Mouse (Mus musculus) testis, adult 2 months (tissue): Measurements from ENCODE around the gene Nos1ap. TPM values are rescaled to one million over a fixed set of nuclear protein-coding genes. Genes with fewer than 3 reads are reported as not detected.

ENCODE experiments used
- H3K27ac ChIP-seq: fragments of 200-500 bp; 2 replicates; pipeline ENCODE4 v1.5.1; 2012; ENCODE audit warnings: low read depth, low read length; ENCODE audit not compliant: control insufficient read depth, insufficient read depth
- H3K27me3 ChIP-seq: fragments of 200-500 bp; 2 replicates; pipeline ENCODE4 v1.6.1; 2012; ENCODE audit warnings: mild to moderate bottlenecking, low read length, moderate library complexity; ENCODE audit not compliant: control insufficient read depth, insufficient read depth
- H3K36me3 ChIP-seq: fragments of 200-500 bp; 2 replicates; pipeline ENCODE4 v1.6.1; 2012; ENCODE audit warnings: mild to moderate bottlenecking, low read length; ENCODE audit not compliant: control insufficient read depth, insufficient read depth
- H3K4me1 ChIP-seq: fragments of 200-500 bp; 2 replicates; pipeline ENCODE4 v1.6.1; 2012; ENCODE audit warnings: low read length; ENCODE audit not compliant: control insufficient read depth, insufficient read depth
- H3K4me3 ChIP-seq: fragments of 200-500 bp; 2 replicates; pipeline ENCODE4 v1.5.1; 2012; ENCODE audit warnings: low read depth, mild to moderate bottlenecking, low read length, moderate library complexity, mixed read lengths; ENCODE audit not compliant: control insufficient read depth
- CTCF ChIP-seq: fragments of 200-500 bp; IDR thresholded peaks from 2 replicates; pipeline ENCODE4 v1.5.1; 2012; ENCODE audit warnings: low read depth, mild to moderate bottlenecking, inconsistent platforms, low read length, moderate library complexity; ENCODE audit not compliant: control insufficient read depth, insufficient read depth, insufficient replicate concordance
- POLR2A ChIP-seq: fragments of 200-500 bp; IDR thresholded peaks from 2 replicates; pipeline ENCODE4 v1.6.1; 2012; ENCODE audit warnings: low read depth, mild to moderate bottlenecking, inconsistent platforms, low read length, moderate library complexity; ENCODE audit not compliant: control insufficient read depth
- polyA plus RNA-seq: library from polyadenylated mRNA; depleted of rRNA; stranded (reverse); fragments of >200 nt; gene quantifications from 2 replicates; pipeline ENCODE4 v1.2.3, GENCODE M21; 2012

Nos1ap gene
- polyA plus RNA-seq, 1 experiment, result 2.1 TPM

GRCm38 (mm10) chr1:170466099-170467009, 123.3 kb downstream of the Nos1ap start:
- H3K27me3 ChIP-seq, result no peaks in the 10 kb centered on the region

GRCm38 (mm10) chr1:170462140-170462539, 127.5 kb downstream of the Nos1ap start:
- no peaks in the 10 kb centered on the region for H3K36me3 ChIP-seq
- no peaks in the 10 kb centered on the region for H3K27me3 ChIP-seq
- no peak overlapping the region for H3K27ac ChIP-seq
- no peaks in the 10 kb centered on the region for H3K4me1 ChIP-seq
- no peak overlapping the region for H3K4me3 ChIP-seq
- TF ChIP-seq POLR2A (no peak), CTCF (no peak)

More at GRCm38 (mm10) chr1:170466099-170467009, 123.3 kb downstream of the Nos1ap start:
- H3K27ac ChIP-seq, result 0 out of 2 replicates have a peak overlapping the region, but pooled peaks have one; percentile 36
- H3K4me3 ChIP-seq, result no peak overlapping the region
- TF ChIP-seq CTCF (no peak), POLR2A (no peak)
- no peaks in the 10 kb centered on the region for H3K36me3 ChIP-seq
- no peaks in the 10 kb centered on the region for H3K4me1 ChIP-seq

DNA sequence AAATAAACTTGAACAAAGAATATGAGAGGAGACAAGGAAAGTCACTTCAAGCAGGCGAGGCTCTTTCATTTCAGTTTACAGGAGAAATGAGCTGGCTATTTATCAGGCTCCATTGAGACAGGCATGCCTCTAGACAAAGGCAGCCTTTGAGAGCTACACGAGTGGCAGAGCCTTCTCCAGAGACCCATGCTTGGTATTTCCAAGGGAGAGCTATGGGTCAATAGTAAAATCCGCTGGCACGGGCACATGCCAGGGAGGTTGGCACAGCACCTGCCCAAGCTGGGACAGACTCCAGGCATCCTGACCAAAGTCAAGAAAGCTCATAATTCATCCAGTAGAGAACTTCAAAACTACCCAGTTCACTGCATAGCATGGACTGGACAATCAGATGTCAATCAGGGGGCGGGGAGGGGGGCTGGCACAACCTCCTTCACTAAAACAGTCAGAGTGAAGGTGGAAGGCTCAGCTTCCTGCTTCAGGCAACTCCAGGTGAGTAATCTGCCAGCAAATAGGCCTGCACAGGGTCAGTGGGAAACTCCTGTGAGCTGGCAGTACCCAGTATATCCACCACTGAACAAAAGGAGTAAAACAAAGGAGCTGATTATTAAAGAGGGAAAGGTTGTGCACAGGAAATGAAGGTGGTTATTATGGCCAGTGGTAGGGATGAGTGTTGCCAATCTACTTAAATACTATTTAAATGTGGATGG, 129.6 kb downstream of the Nos1ap start:
- no peaks in the 10 kb centered on the region for H3K27me3 ChIP-seq
- H3K27ac ChIP-seq, result no peak overlapping the region
- H3K4me3 ChIP-seq, result no peak overlapping the region
- TF ChIP-seq CTCF, result no peak
- no peak for TF ChIP-seq POLR2A
- H3K36me3 ChIP-seq, result no peaks in the 10 kb centered on the region
- H3K4me1 ChIP-seq, result no peaks in the 10 kb centered on the region

GRCm38 (mm10) chr1:170457673-170458072, 132.0 kb downstream of the Nos1ap start:
- TF ChIP-seq CTCF, result no peak
- no peak for TF ChIP-seq POLR2A
- Histone ChIP-seq H3K4me1 (no peaks in the 10 kb centered on the region), H3K36me3 (no peaks in the 10 kb centered on the region), H3K4me3 (no peak overlapping the region), H3K27ac (no peak overlapping the region), H3K27me3 (no peaks in the 10 kb centered on the region)

GRCm38 (mm10) chr1:170455910-170456700, 133.6 kb downstream of the Nos1ap start:
- Histone ChIP-seq H3K4me1 (no peaks in the 10 kb centered on the region), H3K27ac (no peak overlapping the region), H3K4me3 (no peak overlapping the region), H3K36me3 (no peaks in the 10 kb centered on the region), H3K27me3 (no peaks in the 10 kb centered on the region)
- TF ChIP-seq POLR2A, result no peak
- TF ChIP-seq CTCF, result no peak

DNA sequence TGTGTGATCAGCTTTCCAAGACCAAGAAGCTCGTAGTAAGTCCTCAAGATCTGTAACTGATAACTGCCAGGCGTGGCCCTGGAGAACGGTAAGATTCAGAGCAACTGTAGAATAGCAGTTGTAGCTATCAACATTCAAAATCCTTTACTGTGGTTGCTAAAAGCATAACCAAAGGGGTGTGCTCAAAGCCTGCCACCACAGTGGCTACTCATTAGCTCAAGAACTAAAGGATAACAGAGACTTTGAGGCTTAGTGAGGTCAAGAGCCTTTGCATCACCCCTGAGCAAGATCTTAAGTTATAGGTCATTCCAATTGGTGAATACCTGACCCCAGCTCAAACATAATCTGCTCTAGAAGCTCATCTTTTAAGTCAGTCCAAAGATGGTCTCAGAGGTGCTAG, 134.3 kb downstream of the Nos1ap start:
- no peaks in the 10 kb centered on the region for H3K4me1 ChIP-seq
- H3K27ac ChIP-seq, result no peak overlapping the region
- TF ChIP-seq POLR2A, result no peak
- H3K27me3 ChIP-seq, result no peaks in the 10 kb centered on the region
- H3K36me3 ChIP-seq, result no peaks in the 10 kb centered on the region
- no peak overlapping the region for H3K4me3 ChIP-seq

DNA sequence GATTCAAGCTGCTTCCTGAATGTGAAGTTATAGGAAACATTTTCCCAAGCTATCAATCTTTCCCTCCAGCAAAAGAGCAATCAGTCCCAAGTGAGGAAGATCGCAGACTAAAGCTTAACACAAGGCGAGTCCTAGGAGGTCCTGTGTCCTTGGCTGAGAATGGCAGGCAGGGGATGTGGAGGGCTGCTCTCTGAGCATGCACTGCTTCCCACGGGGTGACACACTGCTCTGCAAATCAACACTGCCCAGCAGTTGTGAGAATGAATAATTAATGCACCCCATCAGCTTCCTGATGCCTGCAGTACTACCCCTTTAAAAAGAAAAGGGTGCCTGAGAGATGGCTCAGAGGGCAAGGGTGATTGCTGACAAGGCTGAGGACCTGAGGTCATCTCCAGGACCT, 136.2 kb downstream of the Nos1ap start:
- TF ChIP-seq POLR2A (no peak), CTCF (no peak)
- Histone ChIP-seq H3K4me1 (no peaks in the 10 kb centered on the region), H3K27ac (no peak overlapping the region), H3K36me3 (no peaks in the 10 kb centered on the region), H3K4me3 (no peak overlapping the region), H3K27me3 (no peaks in the 10 kb centered on the region)
